Mouse (Mus musculus): ENCODE measurements around the gene Dus2.
"Not testable (repeated sequence)": the region's sequence is repeated elsewhere in the genome, so short reads cannot be mapped to it uniquely, and the experiment has no call there.

Gene Dus2

GRCm38 (mm10) chr8:105991546-105991945, 409 bp downstream of the Dus2 start:
- no peak for DNase-seq

- no peak for DNase-seq
These were observed 1.4 kb downstream of the Dus2 start for GRCm38 (mm10) chr8:105992499-105992898.

- DNase-seq: no peak
These were observed 2.1 kb downstream of the Dus2 start for GRCm38 (mm10) chr8:105993226-105993625.

- DNase-seq: no peak
These were observed 5.2 kb downstream of the Dus2 start for GRCm38 (mm10) chr8:105996359-105996758.

GRCm38 (mm10) chr8:105998971-105999370, 7.8 kb downstream of the Dus2 start:
- no peak for DNase-seq

- DNase-seq: peak; percentile 87
These were observed 10.8 kb downstream of the Dus2 start for GRCm38 (mm10) chr8:106001908-106002307.

- DNase-seq: no peak
These were observed 13.5 kb downstream of the Dus2 start for GRCm38 (mm10) chr8:106004538-106005207.

- DNase-seq: no peak
These were observed 14.7 kb downstream of the Dus2 start, which contains the start of gene Dpep2nb for GRCm38 (mm10) chr8:106005875-106006274. Gene Dpep2nb, minus strand, starts transcription at chr8:106005975.

- DNase-seq: no peak
These were observed 15.3 kb downstream of the Dus2 start for GRCm38 (mm10) chr8:106006413-106006812.

GRCm38 (mm10) chr8:106007135-106007534, 16.0 kb downstream of the Dus2 start:
- no peak for DNase-seq

GRCm38 (mm10) chr8:106007891-106008290, 16.8 kb downstream of the Dus2 start:
- not testable (repeated sequence) for DNase-seq

GRCm38 (mm10) chr8:106010748-106011642, 19.9 kb downstream of the Dus2 start:
- DNase-seq: peak; percentile 90

GRCm38 (mm10) chr8:106011643-106011986, 20.5 kb downstream of the Dus2 start, which contains the start of gene Ddx28:
Gene Ddx28, minus strand, starts transcription at chr8:106011882.
- DNase-seq: no peak

GRCm38 (mm10) chr8:106012203-106012602, 21.1 kb downstream of the Dus2 start:
- DNase-seq: not testable (repeated sequence)

- no peak for DNase-seq
These were observed 25.1 kb downstream of the Dus2 start for GRCm38 (mm10) chr8:106016284-106016683.

- no peak for DNase-seq
These were observed 26.0 kb downstream of the Dus2 start for GRCm38 (mm10) chr8:106017130-106017529.

- no peak for DNase-seq
These were observed 26.9 kb downstream of the Dus2 start for GRCm38 (mm10) chr8:106018039-106018438.

- DNase-seq: peak; percentile 70
These were observed 31.3 kb downstream of the Dus2 start for GRCm38 (mm10) chr8:106022483-106022882.

GRCm38 (mm10) chr8:106038721-106039120, 47.6 kb downstream of the Dus2 start:
- no peak for DNase-seq

- DNase-seq: no peak
These were observed 48.5 kb downstream of the Dus2 start for GRCm38 (mm10) chr8:106039605-106040004.

GRCm38 (mm10) chr8:106040218-106040617, 49.1 kb downstream of the Dus2 start:
- DNase-seq: no peak

GRCm38 (mm10) chr8:106043055-106043454, 51.9 kb downstream of the Dus2 start:
- DNase-seq: no peak

- no peak for DNase-seq
These were observed 53.0 kb downstream of the Dus2 start for GRCm38 (mm10) chr8:106044151-106044550.

Data from cerebellum, adult 11-12 months (tissue).